Mouse (Mus musculus) heart, embryonic 14.5 days (tissue): ENCODE data around the gene Tbc1d7. TPM values are rescaled to one million over a fixed set of nuclear protein-coding genes. Genes with fewer than 3 reads are reported as not detected.

Source experiments
- ATAC-seq: fragments of 200-750 bp; cut with Nextera tagmentation; 2 replicates; pipeline ENCODE4 v1.8.0; 2017; ENCODE audit warnings: low read depth, moderate TSS enrichment; ENCODE audit not compliant: insufficient number of reproducible peaks, insufficient read depth, low FRiP score
- H3K27ac ChIP-seq, 2 experiments: fragments of 200-500 bp in 1 of 2; fragments of 300-500 bp in 1 of 2; sonication (generic) in 1 of 2; replicated peaks in 1 of 2; 2 replicates each; pipeline ENCODE4 v1.5.1; 2012 to 2014; ENCODE audit warnings: low read depth in 2 of 2, low read length in 2 of 2, control low read depth in 1 of 2, mild to moderate bottlenecking in 1 of 2, mixed read lengths in 1 of 2; ENCODE audit not compliant: control insufficient read depth in 1 of 2, insufficient read depth in 1 of 2
- H3K27me3 ChIP-seq: fragments of 300-500 bp; sonication (generic); 2 replicates; pipeline ENCODE4 v1.6.1; 2014; ENCODE audit warnings: mild to moderate bottlenecking, low read length, control low read depth; ENCODE audit not compliant: control insufficient read depth, insufficient read depth
- H3K36me3 ChIP-seq: fragments of 300-500 bp; sonication (generic); 2 replicates; pipeline ENCODE4 v1.6.1; 2014; ENCODE audit warnings: mild to moderate bottlenecking, control low read depth, low read length, mixed read lengths; ENCODE audit not compliant: control insufficient read depth, insufficient read depth
- H3K4me1 ChIP-seq, 2 experiments: fragments of 200-500 bp in 1 of 2; fragments of 300-500 bp in 1 of 2; sonication (generic) in 1 of 2; 2 replicates each; pipeline ENCODE4 v1.6.1; 2012 to 2014; ENCODE audit warnings: low read length in 2 of 2, control low read depth in 1 of 2, mixed read lengths in 1 of 2; ENCODE audit not compliant: control insufficient read depth in 2 of 2, insufficient read depth in 2 of 2
- H3K4me2 ChIP-seq: fragments of 300-500 bp; sonication (generic); 2 replicates; pipeline ENCODE4 v1.6.1; 2014; ENCODE audit warnings: mild to moderate bottlenecking, low read length
- H3K4me3 ChIP-seq, 2 experiments: fragments of 200-500 bp in 1 of 2; fragments of 300-500 bp in 1 of 2; sonication (generic) in 1 of 2; 2 replicates each; pipeline ENCODE4 v1.5.1; 2012 to 2014; ENCODE audit warnings: low read length in 2 of 2, mild to moderate bottlenecking in 2 of 2, control low read depth in 1 of 2, low read depth in 1 of 2, moderate library complexity in 1 of 2; ENCODE audit not compliant: control insufficient read depth in 1 of 2, insufficient read depth in 1 of 2
- H3K9ac ChIP-seq: fragments of 300-500 bp; sonication (generic); 2 replicates; pipeline ENCODE4 v1.6.1; 2014; ENCODE audit warnings: mild to moderate bottlenecking, low read length
- H3K9me3 ChIP-seq: fragments of 300-500 bp; sonication (generic); 2 replicates; pipeline ENCODE4 v1.6.1; 2016; ENCODE audit warnings: low read length, control low read depth; ENCODE audit not compliant: control insufficient read depth
- WGBS: fragments of 180-500 bp; shearing (Covaris S2); extraction: QIAGEN DNeasy Blood & Tissue Kit; methylation state at CpG from one replicate; pipeline ENCODE4 v1.1.7; 2014; 5-methylcytosine and 5-hydroxymethylcytosine counted together
- polyA plus RNA-seq: library from polyadenylated mRNA; unstranded; fragments of >200 nt; fragmentation: Nextera tagmentation; extraction: Ambion mirVana; gene quantifications from 2 replicates; pipeline ENCODE4 v1.2.1, GENCODE M21; 2014

The Tbc1d7 gene
- polyA plus RNA-seq, 1 experiment from 2014 or later, result 78.1 TPM

DNA sequence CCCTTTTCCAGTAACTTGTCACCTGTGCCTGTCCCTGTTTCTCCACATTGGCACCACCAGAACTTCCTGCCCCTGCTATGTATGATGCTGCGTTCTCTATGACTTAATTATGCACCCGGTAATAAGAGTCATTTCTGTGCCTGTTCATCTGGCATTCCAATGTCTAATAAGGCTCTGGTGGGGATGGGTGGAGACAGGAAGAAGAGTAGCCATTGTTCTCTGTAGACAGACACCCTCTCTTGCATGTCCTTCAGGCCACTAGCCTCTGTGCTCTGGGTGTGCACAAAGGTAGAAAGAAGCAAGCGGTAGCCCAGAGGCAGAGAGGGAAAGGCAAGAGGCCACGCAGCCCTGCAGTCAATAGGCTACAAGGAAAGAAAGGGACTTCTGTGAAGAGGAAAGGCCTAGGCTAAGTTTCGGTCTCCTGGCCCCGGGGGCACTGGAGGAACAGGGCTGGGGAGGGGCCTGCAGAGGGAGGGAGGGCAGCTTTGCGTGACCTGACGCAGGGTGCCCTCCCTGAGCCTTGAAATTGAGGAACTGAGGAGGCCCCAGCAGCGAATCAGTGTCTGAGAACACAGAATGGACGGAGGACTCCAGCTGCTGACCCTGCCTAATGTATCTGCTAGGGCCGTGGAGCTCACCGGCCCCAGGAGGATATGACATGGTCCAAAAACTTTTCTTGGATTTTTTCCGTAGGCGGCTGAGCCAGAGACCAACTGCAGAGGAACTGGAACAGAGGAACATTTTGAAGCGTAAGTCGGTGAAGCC lies 48.8 kb downstream of the Tbc1d7 start:
- H3K4me2 ChIP-seq, result no peak overlapping the region
- H3K27me3 ChIP-seq, result no peaks in the 10 kb centered on the region
- no peaks in the 10 kb centered on the region for H3K9me3 ChIP-seq
- H3K4me1 ChIP-seq, result peaks cover 9 to 16% of the 10 kb centered on the region in 2 experiments; a peak in 3 of 4 replicates
- WGBS, result 72% methylated on average over 16 of the region's 16 CpGs
- H3K9ac ChIP-seq, result no peak overlapping the region
- H3K27ac ChIP-seq, result no peak overlapping the region
- H3K4me3 ChIP-seq, result no peak overlapping the region
- ATAC-seq, result no peak
- no peaks in the 10 kb centered on the region for H3K36me3 ChIP-seq

- peaks cover 0 to 6% of the 10 kb centered on the region in 2 experiments; a peak in 2 of 4 replicates for H3K4me1 ChIP-seq
- no peak for ATAC-seq
- WGBS, result 93% methylated on average over 3 of the region's 3 CpGs
- H3K36me3 ChIP-seq, result no peaks in the 10 kb centered on the region
- H3K27me3 ChIP-seq, result no peaks in the 10 kb centered on the region
- H3K4me3 ChIP-seq, result no peak overlapping the region
- H3K9ac ChIP-seq, result no peak overlapping the region
- no peak overlapping the region for H3K27ac ChIP-seq
- no peak overlapping the region for H3K4me2 ChIP-seq
- peaks cover 7% of the 10 kb centered on the region for H3K9me3 ChIP-seq
Observed at GRCm38 (mm10) chr13:43113141-43113540, 58.2 kb downstream of the Tbc1d7 start.

DNA sequence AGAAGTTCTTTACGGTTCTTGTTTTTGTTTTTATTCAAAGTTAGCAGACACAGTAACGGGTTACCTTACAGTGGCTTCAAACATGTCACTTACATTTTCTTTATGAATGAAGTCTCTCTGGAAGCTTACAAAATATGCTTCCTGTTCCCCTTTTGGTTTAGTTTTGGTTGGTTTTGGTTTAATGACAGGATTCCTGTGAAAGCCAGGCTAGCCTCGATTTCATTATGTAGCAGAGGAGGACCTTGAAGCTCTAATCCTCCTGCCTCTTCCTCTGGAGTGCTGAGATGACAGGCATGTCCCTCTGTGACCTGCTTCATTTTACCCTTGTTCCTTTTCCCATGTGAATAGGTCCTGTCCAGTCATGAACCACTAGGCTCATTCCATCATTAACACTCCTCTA lies 58.6 kb downstream of the Tbc1d7 start:
- 69% methylated on average over 3 of the region's 3 CpGs for WGBS
- H3K9me3 ChIP-seq, result peaks cover 7% of the 10 kb centered on the region

GRCm38 (mm10) chr13:43112280-43112679 lies 59.0 kb downstream of the Tbc1d7 start:
- no peak overlapping the region for H3K4me2 ChIP-seq
- H3K9ac ChIP-seq, result no peak overlapping the region
- ATAC-seq, result no peak
- peaks cover 0 to 6% of the 10 kb centered on the region in 2 experiments; a peak in 2 of 4 replicates for H3K4me1 ChIP-seq
- H3K9me3 ChIP-seq, result peaks cover 7% of the 10 kb centered on the region
- no peaks in the 10 kb centered on the region for H3K36me3 ChIP-seq
- WGBS, result 57% methylated on average over 7 of the region's 7 CpGs
- no peak overlapping the region for H3K4me3 ChIP-seq
- H3K27me3 ChIP-seq, result no peaks in the 10 kb centered on the region
- no peak overlapping the region for H3K27ac ChIP-seq

More for the DNA sequence above, 58.6 kb downstream of the Tbc1d7 start:
- ATAC-seq, result no peak
- H3K36me3 ChIP-seq, result no peaks in the 10 kb centered on the region
- H3K9ac ChIP-seq, result no peak overlapping the region
- H3K4me1 ChIP-seq, result peaks cover 0 to 6% of the 10 kb centered on the region in 2 experiments; a peak in 2 of 4 replicates
- H3K4me3 ChIP-seq, result no peak overlapping the region
- H3K27me3 ChIP-seq, result no peaks in the 10 kb centered on the region
- no peak overlapping the region for H3K27ac ChIP-seq
- no peak overlapping the region for H3K4me2 ChIP-seq

GRCm38 (mm10) chr13:43104496-43104895 lies 66.8 kb downstream of the Tbc1d7 start:
- WGBS, result 96% methylated on average over 9 of the region's 9 CpGs

DNA sequence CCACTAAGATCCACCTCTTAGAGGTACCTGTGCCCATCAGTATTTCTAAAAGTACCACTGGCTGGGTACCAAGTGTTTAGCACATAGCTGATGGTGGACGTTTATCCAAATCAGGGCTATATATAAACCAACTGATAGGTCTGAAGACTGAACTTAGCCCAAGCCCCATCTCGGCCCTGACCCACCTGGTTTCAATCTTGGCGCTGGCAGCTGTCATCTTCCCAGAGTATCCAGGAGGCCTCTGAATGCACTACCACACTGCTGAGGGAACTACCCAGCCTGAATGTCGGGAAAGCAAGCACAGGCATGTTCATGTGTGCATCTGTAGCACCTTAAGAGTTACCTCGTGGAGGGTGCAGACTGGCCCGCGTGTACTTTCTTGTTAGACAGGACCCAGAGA lies 68.4 kb downstream of the Tbc1d7 start:
- Histone ChIP-seq H3K4me2 (0 out of 2 replicates have a peak overlapping the region, but pooled peaks have one; percentile 19), H3K27ac (peak overlapping the region; percentile 40 to 65)
- WGBS, result 34% methylated on average over 7 of the region's 7 CpGs

More at GRCm38 (mm10) chr13:43104496-43104895, 66.8 kb downstream of the Tbc1d7 start:
- Histone ChIP-seq H3K36me3 (no peaks in the 10 kb centered on the region), H3K9ac (no peak overlapping the region), H3K4me1 (peaks cover 15 to 34% of the 10 kb centered on the region in 2 experiments), H3K27me3 (no peaks in the 10 kb centered on the region), H3K9me3 (peaks cover 4% of the 10 kb centered on the region; the same call in 1 of the 2 replicates), H3K4me3 (no peak overlapping the region), H3K4me2 (no peak overlapping the region), H3K27ac (no peak overlapping the region)
- no peak for ATAC-seq

More for the DNA sequence above, 68.4 kb downstream of the Tbc1d7 start:
- H3K36me3 ChIP-seq, result no peaks in the 10 kb centered on the region
- no peaks in the 10 kb centered on the region for H3K27me3 ChIP-seq
- H3K4me1 ChIP-seq, result peaks cover 15 to 34% of the 10 kb centered on the region in 2 experiments
- no peak overlapping the region for H3K9ac ChIP-seq
- ATAC-seq, result peak; percentile 44
- H3K4me3 ChIP-seq, result no peak overlapping the region
- peaks cover 4% of the 10 kb centered on the region; the same call in 1 of the 2 replicates for H3K9me3 ChIP-seq
